Mouse (Mus musculus) kidney, adult 2 months (tissue): ENCODE results near the gene Fig4. TPM values are rescaled to one million over a fixed set of nuclear protein-coding genes. Genes with fewer than 3 reads are reported as not detected.

Source experiments
- DNase-seq: peaks from one replicate; pipeline ENCODE4 v3.0.0; 2021
- H3K27ac ChIP-seq: fragments of 200-500 bp; 2 replicates; pipeline ENCODE4 v1.5.1; 2012; ENCODE audit warnings: low read depth, low read length, control low read depth, inconsistent platforms; ENCODE audit not compliant: insufficient read depth
- H3K27me3 ChIP-seq: fragments of 200-500 bp; replicated peaks from 2 replicates; pipeline ENCODE4 v1.6.1; 2012; ENCODE audit warnings: mild to moderate bottlenecking, moderate library complexity, low read length, inconsistent platforms; ENCODE audit not compliant: control insufficient read depth, insufficient read depth
- H3K36me3 ChIP-seq: fragments of 200-500 bp; 2 replicates; pipeline ENCODE4 v1.6.1; 2012; ENCODE audit warnings: mild to moderate bottlenecking, moderate library complexity, low read length, inconsistent platforms; ENCODE audit not compliant: control insufficient read depth, insufficient read depth
- H3K4me1 ChIP-seq: fragments of 200-500 bp; 2 replicates; pipeline ENCODE4 v1.6.1; 2011; ENCODE audit warnings: low read length; ENCODE audit not compliant: control insufficient read depth, insufficient read depth
- H3K4me3 ChIP-seq: fragments of 200-500 bp; 2 replicates; pipeline ENCODE4 v1.5.1; 2011; ENCODE audit warnings: mild to moderate bottlenecking, low read depth, low read length, control low read depth; ENCODE audit not compliant: insufficient read depth
- CTCF ChIP-seq: fragments of 200-500 bp; conservative IDR thresholded peaks from 2 replicates; pipeline ENCODE4 v1.5.1; 2011; ENCODE audit warnings: low read depth, mild to moderate bottlenecking, control low read depth, low read length, moderate library complexity, mixed read lengths; ENCODE audit not compliant: insufficient read depth, insufficient read length
- POLR2A ChIP-seq: fragments of 200-500 bp; IDR thresholded peaks from one replicate; pipeline ENCODE4 v1.6.1; 2011; ENCODE audit warnings: low read depth, low read length, control low read depth
- WGBS: fragments of 180-500 bp; shearing (Covaris S2); methylation state at CpG from one replicate; pipeline ENCODE4 v1.1.7; 2018; 5-methylcytosine and 5-hydroxymethylcytosine counted together
- polyA plus RNA-seq: library from polyadenylated mRNA; depleted of rRNA; stranded (reverse); fragments of >200 nt; gene quantifications from 2 replicates; pipeline ENCODE4 v1.2.3, GENCODE M21; 2012

Fig4 gene
- polyA plus RNA-seq, 1 experiment = 13.4 TPM

DNA sequence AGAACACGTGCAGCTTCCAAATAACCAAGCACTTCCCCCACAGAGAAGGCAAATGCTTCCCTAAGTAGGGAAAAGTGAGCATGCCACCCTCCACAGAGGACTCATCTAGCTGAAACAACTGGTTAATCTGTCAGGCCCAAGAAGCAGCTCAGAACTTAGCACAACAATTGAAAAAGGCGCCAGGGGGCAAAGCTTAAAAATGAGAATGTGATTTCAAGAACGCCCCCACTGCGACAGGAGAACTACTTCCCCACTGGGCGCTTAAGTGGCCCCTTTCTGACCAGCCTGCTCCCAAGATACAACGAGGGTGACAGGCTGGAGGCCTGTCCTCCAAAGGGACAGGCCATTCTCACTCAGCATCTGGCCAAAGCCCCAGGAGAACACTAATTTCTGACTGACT is 120.4 kb downstream of the Fig4 start:
- 40% methylated on average over 6 of the region's 6 CpGs for WGBS

DNA sequence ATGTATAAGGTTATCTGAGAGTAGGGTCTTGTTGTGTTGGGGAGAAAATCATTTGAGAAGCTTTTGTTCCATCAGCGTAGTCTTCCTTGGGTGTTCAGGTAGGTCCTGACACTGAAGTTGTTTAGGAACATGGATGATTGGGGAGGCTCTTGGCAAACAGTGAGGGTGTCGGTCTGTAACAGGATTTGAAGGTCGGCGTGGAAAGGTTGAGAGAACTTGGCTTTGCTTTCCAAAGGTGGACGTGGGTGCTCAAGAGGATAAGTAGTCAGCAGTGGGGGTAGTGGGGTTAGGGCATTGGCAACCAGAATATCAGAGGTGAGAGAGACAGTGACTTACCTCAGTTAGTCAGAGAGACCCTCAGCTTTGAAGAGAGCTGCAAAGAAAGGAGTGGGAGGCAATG is 136.9 kb downstream of the Fig4 start:
- Histone ChIP-seq H3K36me3 (no peaks in the 10 kb centered on the region), H3K4me3 (no peak overlapping the region), H3K4me1 (no peaks in the 10 kb centered on the region), H3K27ac (no peak overlapping the region), H3K27me3 (no peaks in the 10 kb centered on the region)
- 89% methylated on average over 5 of the region's 5 CpGs for WGBS
- TF ChIP-seq CTCF (no peak), POLR2A (no peak)
- no peak for DNase-seq

More for the DNA sequence above, 120.4 kb downstream of the Fig4 start:
- H3K27ac ChIP-seq = no peak overlapping the region
- H3K4me3 ChIP-seq = no peak overlapping the region
- no peaks in the 10 kb centered on the region for H3K27me3 ChIP-seq
- no peak for DNase-seq
- TF ChIP-seq CTCF (no peak), POLR2A (no peak)
- H3K36me3 ChIP-seq = no peaks in the 10 kb centered on the region
- no peaks in the 10 kb centered on the region for H3K4me1 ChIP-seq

DNA sequence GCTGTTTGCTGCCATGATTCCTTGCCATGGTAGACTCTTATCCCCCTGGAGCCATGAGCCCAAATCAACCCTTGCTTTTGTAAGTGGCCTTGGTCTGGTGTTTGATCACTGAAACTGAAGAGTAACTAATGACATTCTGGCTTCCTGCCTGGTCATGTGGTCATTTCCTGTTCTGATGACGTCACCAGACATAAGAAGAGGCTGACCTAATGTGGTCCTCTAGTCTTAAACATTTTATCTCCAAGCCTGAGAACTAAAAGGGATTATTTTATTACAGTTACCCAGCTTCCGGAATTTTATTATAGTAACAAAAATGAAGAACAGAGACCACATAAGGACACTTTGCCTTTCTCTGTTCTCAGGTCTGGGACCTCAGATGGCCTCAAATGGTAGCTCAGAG is 140.0 kb downstream of the Fig4 start:
- Histone ChIP-seq H3K27ac (no peak overlapping the region), H3K4me3 (no peak overlapping the region), H3K36me3 (no peaks in the 10 kb centered on the region), H3K4me1 (no peaks in the 10 kb centered on the region), H3K27me3 (no peaks in the 10 kb centered on the region)
- no peak for DNase-seq
- 65% methylated on average over 2 of the region's 2 CpGs for WGBS
- TF ChIP-seq CTCF (no peak), POLR2A (no peak)

DNA sequence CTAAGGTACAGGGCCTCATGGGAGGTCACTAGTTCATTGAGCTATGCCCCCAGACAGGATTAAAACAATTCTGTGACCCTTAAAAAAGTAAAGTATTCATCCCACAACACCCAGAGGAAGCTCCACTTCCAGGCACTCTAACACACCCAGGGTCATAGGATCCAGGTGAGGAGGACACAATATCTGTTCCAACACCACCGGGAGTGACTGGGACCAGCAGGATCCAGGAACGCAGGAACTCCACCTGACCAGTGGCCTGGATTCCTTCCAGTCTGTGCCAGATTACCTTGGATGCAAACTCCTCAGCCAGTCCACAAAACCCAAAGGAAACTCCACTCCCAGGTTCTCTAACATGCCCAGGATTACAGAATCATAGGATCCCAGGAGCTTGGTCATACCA is 145.8 kb downstream of the Fig4 start:
- TF ChIP-seq CTCF (no peak), POLR2A (no peak)
- no peak for DNase-seq
- H3K27me3 ChIP-seq = no peaks in the 10 kb centered on the region
- 92% methylated on average over 2 of the region's 2 CpGs for WGBS
- H3K4me1 ChIP-seq = no peaks in the 10 kb centered on the region
- H3K27ac ChIP-seq = no peak overlapping the region
- no peaks in the 10 kb centered on the region for H3K36me3 ChIP-seq
- H3K4me3 ChIP-seq = no peak overlapping the region

DNA sequence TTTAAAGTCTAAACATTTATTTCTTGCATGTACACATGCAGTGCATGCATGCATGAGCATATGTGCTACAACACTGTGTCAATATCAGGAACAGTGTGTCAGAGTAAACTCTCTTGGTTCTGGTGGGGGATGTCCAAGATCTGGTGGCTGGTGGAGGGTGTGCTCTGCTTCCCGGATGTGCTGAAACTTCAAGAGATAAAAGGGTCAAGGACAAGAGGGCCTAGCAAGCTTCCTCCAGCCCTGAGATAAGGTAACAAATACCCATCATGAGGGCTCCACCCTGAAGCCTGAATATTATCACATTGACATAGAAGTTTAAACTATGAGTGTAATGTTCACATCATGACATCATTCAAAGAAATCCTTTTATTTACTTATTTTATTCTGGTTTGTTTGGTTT is 146.4 kb downstream of the Fig4 start:
- WGBS = 91% methylated on average over 1 of the region's 1 CpGs
- H3K27me3 ChIP-seq = no peaks in the 10 kb centered on the region
- no peak for TF ChIP-seq POLR2A
- TF ChIP-seq CTCF = no peak
- H3K4me1 ChIP-seq = no peaks in the 10 kb centered on the region
- DNase-seq = no peak
- no peak overlapping the region for H3K27ac ChIP-seq
- no peaks in the 10 kb centered on the region for H3K36me3 ChIP-seq
- H3K4me3 ChIP-seq = no peak overlapping the region

DNA sequence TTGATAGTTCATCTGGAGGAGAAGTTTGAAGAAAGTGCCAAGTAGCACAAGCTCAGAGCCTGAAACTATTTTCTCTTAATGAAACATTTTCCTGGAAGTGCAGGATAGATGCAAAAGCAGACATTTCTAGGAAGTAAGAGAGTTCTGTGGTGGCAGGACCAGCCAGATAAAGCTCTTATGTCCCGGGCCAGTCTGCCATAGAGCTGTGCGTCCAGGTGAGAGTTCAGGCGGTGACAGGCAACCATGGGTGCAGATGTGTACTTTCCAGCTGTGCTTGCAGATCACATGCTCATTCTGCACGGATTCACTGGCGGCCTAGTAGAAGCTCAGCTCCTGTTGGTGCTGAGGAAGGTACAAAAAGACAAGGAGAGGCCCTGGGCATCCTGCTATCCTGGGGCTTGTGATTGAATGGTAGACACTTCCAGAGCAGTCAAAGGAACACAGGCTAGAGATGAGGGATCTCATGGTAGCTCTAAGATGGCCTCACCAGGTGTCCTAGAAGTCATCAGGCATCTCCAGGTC is 149.8 kb downstream of the Fig4 start:
- Histone ChIP-seq H3K27ac (no peak overlapping the region), H3K36me3 (no peaks in the 10 kb centered on the region), H3K27me3 (no peaks in the 10 kb centered on the region), H3K4me3 (no peak overlapping the region), H3K4me1 (no peaks in the 10 kb centered on the region)
- TF ChIP-seq POLR2A = no peak
- no peak for TF ChIP-seq CTCF
- DNase-seq = no peak
- WGBS = 92% methylated on average over 5 of the region's 5 CpGs

DNA sequence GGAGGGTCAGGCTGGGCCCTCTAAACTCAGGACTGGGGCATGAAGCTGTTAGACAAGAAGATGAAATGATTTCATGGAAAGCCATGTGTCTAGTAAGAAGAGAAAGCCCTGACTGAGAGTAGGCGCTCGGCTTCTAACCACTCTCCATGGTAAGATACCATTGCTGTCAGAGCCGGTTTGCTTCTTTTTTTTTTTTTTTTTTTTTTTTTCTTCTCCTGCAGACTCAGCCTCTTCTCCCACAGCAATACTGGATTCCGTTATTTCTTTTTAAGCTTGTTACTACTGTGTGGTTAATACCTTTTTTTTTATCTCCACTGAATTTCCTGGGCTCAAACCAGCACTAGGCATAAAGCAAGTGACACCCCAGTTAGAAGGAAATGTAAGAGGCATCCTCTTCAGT is 151.2 kb downstream of the Fig4 start:
- TF ChIP-seq CTCF = no peak
- TF ChIP-seq POLR2A = no peak
- WGBS = 86% methylated on average over 4 of the region's 4 CpGs
- DNase-seq = no peak
- Histone ChIP-seq H3K27me3 (no peaks in the 10 kb centered on the region), H3K27ac (no peak overlapping the region), H3K4me3 (no peak overlapping the region), H3K4me1 (no peaks in the 10 kb centered on the region), H3K36me3 (no peaks in the 10 kb centered on the region)

DNA sequence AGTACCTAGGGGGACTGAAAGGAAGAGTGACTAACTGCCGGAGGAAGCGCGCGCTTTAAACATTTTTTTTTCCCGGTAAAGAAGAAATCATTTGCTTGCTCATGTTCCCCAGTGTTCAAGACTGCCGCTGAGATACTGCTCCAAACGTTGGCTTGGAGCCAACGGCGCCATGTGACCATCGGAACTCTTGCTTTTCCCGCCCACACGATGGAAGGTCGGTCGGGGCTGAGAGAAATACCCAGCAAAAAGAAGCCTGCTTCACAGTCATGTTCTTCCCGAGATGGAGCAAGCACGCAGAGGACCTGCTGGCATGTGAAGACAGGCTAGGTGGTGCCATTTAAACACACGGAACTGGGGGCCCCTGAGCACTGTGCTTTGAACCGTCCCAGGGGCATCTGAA is 151.6 kb downstream of the Fig4 start:
- no peaks in the 10 kb centered on the region for H3K36me3 ChIP-seq
- TF ChIP-seq POLR2A (no peak), CTCF (no peak)
- 43% methylated on average over 18 of the region's 18 CpGs for WGBS
- no peak overlapping the region for H3K27ac ChIP-seq
- no peak overlapping the region for H3K4me3 ChIP-seq
- no peaks in the 10 kb centered on the region for H3K4me1 ChIP-seq
- no peaks in the 10 kb centered on the region for H3K27me3 ChIP-seq
- DNase-seq = peak; percentile 1
